Mouse (Mus musculus) liver, postnatal 0 days (tissue): ENCODE results near the gene Ppp1r18. TPM values are rescaled to one million over a fixed set of nuclear protein-coding genes. Genes with fewer than 3 reads are reported as not detected.
"Not testable (repeated sequence)": the region's sequence is repeated elsewhere in the genome, so short reads cannot be mapped to it uniquely, and the experiment has no call there.

Experiments
- ATAC-seq: fragments of 200-750 bp; cut with Nextera tagmentation; 2 replicates; pipeline ENCODE4 v1.8.0; 2017; ENCODE audit warnings: mild to moderate bottlenecking, moderate library complexity
- DNase-seq: peaks from one replicate; pipeline ENCODE4 v3.0.0-alpha.2; 2016
- H3K27ac ChIP-seq: fragments of 300-500 bp; sonication (generic); 2 replicates; pipeline ENCODE4 v1.5.1; 2014; ENCODE audit warnings: antibody characterized with exemption, moderate library complexity, mild to moderate bottlenecking, low read depth
- H3K27me3 ChIP-seq: fragments of 300-500 bp; sonication (generic); 2 replicates; pipeline ENCODE4 v1.6.1; 2014; ENCODE audit warnings: low read length, control low read depth, mixed read lengths; ENCODE audit not compliant: insufficient read depth
- H3K36me3 ChIP-seq: fragments of 300-500 bp; sonication (generic); replicated peaks from 2 replicates; pipeline ENCODE4 v1.6.1; 2014; ENCODE audit warnings: mild to moderate bottlenecking, control low read depth, low read length, moderate library complexity, mixed read lengths; ENCODE audit not compliant: insufficient read depth
- H3K4me1 ChIP-seq: fragments of 300-500 bp; sonication (generic); 2 replicates; pipeline ENCODE4 v1.6.1; 2014; ENCODE audit warnings: antibody characterized with exemption, mild to moderate bottlenecking, control low read depth; ENCODE audit not compliant: insufficient read depth
- H3K4me2 ChIP-seq: fragments of 300-500 bp; sonication (generic); 2 replicates; pipeline ENCODE4 v1.6.1; 2014; ENCODE audit warnings: low read depth, mild to moderate bottlenecking, low read length, moderate library complexity, mixed read lengths
- H3K4me3 ChIP-seq: fragments of 300-500 bp; sonication (generic); 2 replicates; pipeline ENCODE4 v1.5.1; 2014; ENCODE audit warnings: low read depth, low read length
- H3K9ac ChIP-seq: fragments of 300-500 bp; sonication (generic); replicated peaks from 2 replicates; pipeline ENCODE4 v1.6.1; 2014; ENCODE audit warnings: mild to moderate bottlenecking, moderate library complexity
- H3K9me3 ChIP-seq: fragments of 300-500 bp; sonication (generic); 2 replicates; pipeline ENCODE4 v1.6.1; 2016; ENCODE audit warnings: mild to moderate bottlenecking, control low read depth, low read length, mixed read lengths
- CTCF ChIP-seq: sonication (generic); IDR thresholded peaks from 2 replicates; pipeline ENCODE4 v1.5.1; 2016; ENCODE audit warnings: antibody characterized with exemption, low read depth
- EP300 ChIP-seq: IDR thresholded peaks from 2 replicates; pipeline ENCODE4 v1.6.1; 2016; ENCODE audit warnings: antibody characterized with exemption, low read depth, mild to moderate bottlenecking
- WGBS: fragments of 180-500 bp; shearing (Covaris S2); extraction: QIAGEN DNeasy Blood & Tissue Kit; methylation state at CpG from one replicate; pipeline ENCODE4 v1.1.7; 2014; ENCODE audit not compliant: insufficient replicate concordance; 5-methylcytosine and 5-hydroxymethylcytosine counted together
- polyA plus RNA-seq: library from polyadenylated mRNA; unstranded; fragments of >200 nt; fragmentation: Nextera tagmentation; extraction: Ambion mirVana; gene quantifications from 2 replicates; pipeline ENCODE4 v1.2.1, GENCODE M21; 2015

Gene Ppp1r18
- polyA plus RNA-seq, 1 experiment from 2014 or later, result 14.1 TPM

GRCm38 (mm10) chr17:35836178-35836965 is 29.0 kb upstream of the Ppp1r18 start:
- 7% methylated on average over 24 of the region's 24 CpGs for WGBS
- no peak for ATAC-seq
- Histone ChIP-seq H3K27ac (peak overlapping the region; percentile 91), H3K4me3 (peak overlapping the region; percentile 82), H3K4me2 (peak overlapping the region; percentile 93), H3K9ac (peak overlapping the region; percentile 89), H3K9me3 (no peaks in the 10 kb centered on the region), H3K4me1 (peaks cover 53% of the 10 kb centered on the region), H3K27me3 (no peaks in the 10 kb centered on the region), H3K36me3 (peaks cover 38% of the 10 kb centered on the region)
- DNase-seq, result peak; percentile 87
- peak; percentile 93 for TF ChIP-seq CTCF
- TF ChIP-seq EP300, result no peak

GRCm38 (mm10) chr17:35836991-35837422 is 28.4 kb upstream of the Ppp1r18 start:
- H3K36me3 ChIP-seq, result peaks cover 36% of the 10 kb centered on the region
- peak overlapping the region; percentile 89 for H3K9ac ChIP-seq
- H3K9me3 ChIP-seq, result no peaks in the 10 kb centered on the region
- peak overlapping the region; percentile 91 for H3K27ac ChIP-seq
- H3K27me3 ChIP-seq, result no peaks in the 10 kb centered on the region
- peak overlapping the region; percentile 93 for H3K4me2 ChIP-seq
- WGBS, result 2% methylated on average over 23 of the region's 25 CpGs
- DNase-seq, result peak; percentile 91
- ATAC-seq, result no peak
- peak overlapping the region; percentile 82 for H3K4me3 ChIP-seq
- TF ChIP-seq CTCF (no peak), EP300 (no peak; the same call in 1 of the 2 replicates)
- H3K4me1 ChIP-seq, result peaks cover 54% of the 10 kb centered on the region

- Histone ChIP-seq H3K4me1 (peaks cover 59% of the 10 kb centered on the region), H3K36me3 (peaks cover 36% of the 10 kb centered on the region), H3K4me3 (peak overlapping the region; percentile 82), H3K4me2 (peak overlapping the region; percentile 93), H3K9me3 (no peaks in the 10 kb centered on the region), H3K9ac (peak overlapping the region; percentile 89), H3K27me3 (no peaks in the 10 kb centered on the region), H3K27ac (peak overlapping the region; percentile 91)
- 0% methylated on average over 18 of the region's 18 CpGs for WGBS
- TF ChIP-seq CTCF, result no peak
- TF ChIP-seq EP300, result 0 out of 2 replicates have a peak, but pooled peaks have one; percentile 23
- ATAC-seq, result no peak
- peak; percentile 67 for DNase-seq
Observed at GRCm38 (mm10) chr17:35837487-35837886, 27.9 kb upstream of the Ppp1r18 start.

GRCm38 (mm10) chr17:35838122-35838544 is 27.3 kb upstream of the Ppp1r18 start, which contains the start of gene Tubb5:
Gene Tubb5 (minus strand): TSS chr17:35838306.
- Histone ChIP-seq H3K27me3 (no peaks in the 10 kb centered on the region), H3K9me3 (no peaks in the 10 kb centered on the region), H3K4me1 (peaks cover 62% of the 10 kb centered on the region), H3K4me3 (peak within 1 kb of the TSS; percentile 82), H3K9ac (peak within 1 kb of the TSS; percentile 89), H3K27ac (peak within 1 kb of the TSS; percentile 91), H3K4me2 (peak within 1 kb of the TSS; percentile 93), H3K36me3 (peaks cover 31% of the 10 kb centered on the region)
- 3% methylated on average over 29 of the region's 29 CpGs for WGBS
- no peak for TF ChIP-seq CTCF
- TF ChIP-seq EP300, result no peak
- DNase-seq (peak; percentile 96), ATAC-seq (peak; percentile 55)

GRCm38 (mm10) chr17:35838570-35838969 is 26.8 kb upstream of the Ppp1r18 start:
- Histone ChIP-seq H3K4me2 (peak overlapping the region; percentile 93), H3K36me3 (peaks cover 29% of the 10 kb centered on the region), H3K27ac (peak overlapping the region; percentile 91), H3K27me3 (no peaks in the 10 kb centered on the region), H3K4me1 (peaks cover 58% of the 10 kb centered on the region), H3K9me3 (no peaks in the 10 kb centered on the region), H3K9ac (peak overlapping the region; percentile 57), H3K4me3 (peak overlapping the region; percentile 82)
- ATAC-seq (no peak), DNase-seq (no peak)
- no peak for TF ChIP-seq EP300
- no peak for TF ChIP-seq CTCF
- WGBS, result 9% methylated on average over 5 of the region's 5 CpGs

GRCm38 (mm10) chr17:35839002-35839401 is 26.4 kb upstream of the Ppp1r18 start:
- not testable (repeated sequence) for H3K9me3 ChIP-seq, DNase-seq, H3K27me3 ChIP-seq, ATAC-seq
- 63% methylated on average over 3 of the region's 3 CpGs for WGBS
- H3K4me1 ChIP-seq, result peaks cover 54% of the 10 kb centered on the region
- peak overlapping the region; percentile 93 for H3K4me2 ChIP-seq
- peak overlapping the region; percentile 91 for H3K27ac ChIP-seq
- peaks cover 25% of the 10 kb centered on the region for H3K36me3 ChIP-seq
- H3K9ac ChIP-seq, result peak overlapping the region; percentile 57
- peak overlapping the region; percentile 82 for H3K4me3 ChIP-seq
